Mouse (Mus musculus): Measurements from ENCODE around the gene Oas1f. TPM values are rescaled to one million over a fixed set of nuclear protein-coding genes. Genes with fewer than 3 reads are reported as not detected.
"Not testable (repeated sequence)": the region's sequence is repeated elsewhere in the genome, so short reads cannot be mapped to it uniquely, and the experiment has no call there.

The Oas1f gene
- total RNA-seq, 2 experiments from 2014 or later = not detected

DNA sequence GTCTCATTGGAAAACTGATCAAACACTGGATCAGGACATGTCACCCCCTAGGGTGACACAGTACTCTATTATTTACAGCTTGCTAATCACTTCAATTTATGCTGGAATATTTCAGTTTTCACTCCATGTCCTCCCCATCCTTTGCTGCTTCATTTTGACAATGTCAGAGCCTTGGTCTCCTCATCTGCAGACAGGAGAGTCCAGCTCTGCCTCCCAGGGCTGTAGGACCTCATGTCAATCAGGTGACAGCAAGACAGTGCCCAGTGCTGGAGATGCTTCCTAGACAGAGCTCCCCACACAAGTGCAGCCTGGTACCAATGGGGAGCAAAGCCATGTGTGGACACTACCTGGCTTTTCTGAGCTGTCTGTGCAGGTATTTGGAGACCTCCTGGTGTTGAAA, 51.6 kb downstream of the Oas1f start:
- DNase-seq (ENCODE audit: extremely low spot score in 1 of 2, low spot score in 2 of 2) = no peak
- intact Hi-C loops (cut with DNase I) = loop anchor here (2.0 kb wide), 1 partner anchor 20 kb away; no protein-coding TSS in a partner anchor

GRCm38 (mm10) chr5:120900666-120901065, 53.5 kb downstream of the Oas1f start:
- no peak for DNase-seq (ENCODE audit: extremely low spot score in 1 of 2, low spot score in 2 of 2)
- intact Hi-C loops (cut with DNase I) = loop anchor here (5.0 kb wide), 1 partner anchor 33 kb away; no protein-coding TSS in a partner anchor

DNA sequence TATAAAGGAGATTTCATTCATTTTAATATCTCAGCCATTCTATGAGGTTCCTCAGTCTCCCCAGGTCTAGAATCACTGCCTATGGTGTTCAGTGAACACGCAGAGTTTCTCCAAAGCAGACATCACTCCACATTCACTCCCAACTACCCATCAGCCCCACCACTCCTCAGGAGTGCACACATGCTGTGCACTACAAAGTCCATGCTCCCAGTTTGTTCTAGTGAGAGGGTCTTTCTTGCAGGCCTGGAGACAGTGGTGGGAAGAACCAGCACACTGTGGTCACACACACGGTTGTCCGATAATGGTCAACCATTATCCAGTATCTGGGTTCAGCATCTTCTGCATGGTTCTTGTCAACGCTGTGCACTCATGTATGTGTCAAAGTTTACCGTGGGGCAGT, 54.9 kb downstream of the Oas1f start:
- DNase-seq (ENCODE audit: extremely low spot score in 1 of 2, low spot score in 2 of 2) = no peak
- intact Hi-C loops (cut with DNase I) = loop anchor here (5.0 kb wide), 1 partner anchor 35 kb away; no protein-coding TSS in a partner anchor

DNA sequence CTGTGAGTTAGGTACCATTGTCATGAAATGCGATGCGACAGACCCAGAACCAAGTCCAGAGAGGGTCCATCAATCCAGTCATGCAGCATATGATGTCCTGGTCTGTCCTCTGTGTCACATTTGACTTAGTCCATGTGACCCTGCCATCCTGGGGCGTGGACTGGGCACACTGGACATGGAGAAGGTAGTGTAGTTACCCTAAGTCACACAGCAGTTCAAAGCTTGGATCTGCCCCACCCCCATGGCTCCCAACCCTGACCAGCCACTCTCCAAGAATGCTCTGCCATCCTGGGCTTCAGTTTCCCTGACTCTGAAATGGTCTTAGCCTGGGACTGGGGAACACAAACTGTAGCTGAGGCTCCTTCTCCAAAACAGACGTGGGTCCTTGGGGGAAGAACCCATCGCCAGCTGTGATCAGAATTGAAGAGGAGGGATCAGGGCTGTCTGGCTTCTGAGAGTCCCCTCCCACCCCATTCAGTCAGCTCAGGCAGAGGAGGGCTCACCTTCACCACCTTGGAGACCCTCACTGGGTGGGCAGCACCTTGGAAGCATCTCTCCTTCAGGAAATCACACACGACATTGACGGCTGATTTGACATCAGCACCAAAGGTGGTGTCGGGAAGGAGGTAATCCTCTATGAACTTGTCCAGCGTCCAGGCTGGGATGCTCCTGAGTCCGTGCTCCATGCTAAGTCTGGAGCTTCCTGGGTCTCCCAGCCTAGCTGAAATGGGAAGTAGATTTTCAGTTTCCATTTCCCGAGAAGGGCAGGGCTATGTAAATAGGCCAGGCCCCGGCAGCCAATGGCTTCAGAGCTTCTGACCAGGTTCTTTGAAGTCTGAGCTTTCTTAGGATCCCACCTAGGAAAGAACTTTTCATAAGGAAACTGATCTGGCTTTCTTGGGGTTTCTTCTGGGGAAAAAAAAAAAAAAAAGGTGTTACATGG, 59.9 kb downstream of the Oas1f start, which contains the start of gene Oas1a:
Oas1a (minus strand) TSS at position 731 of the 943 bp plus-strand sequence.
- DNase-seq (ENCODE audit: extremely low spot score in 1 of 2, low spot score in 2 of 2); intact Hi-C loops (cut with DNase I): not testable (repeated sequence)

Small RNA genes lying within 50 kb of the gene (microRNA-seq; reads per million reads assigned to microRNA genes)
- gene Gm22907 = not detected

Other genes starting within 250 kb of the Oas1f start
- gene Rita1, start 234.8 kb upstream of the Oas1f start, total RNA-seq (2021) = 10 to 100 TPM; 29.5 to 31.2 TPM
- 10 to 100 TPM; 47.5 to 48.8 TPM for gene Ddx54, start 234.6 kb upstream of the Oas1f start, total RNA-seq (2021)
- 1 to 10 TPM in 1 of 2 experiments, not detected in 1; 1.1 TPM for gene Cfap73, start 213.1 kb upstream of the Oas1f start, total RNA-seq (2021)
- gene Rasal1, start 198.6 kb upstream of the Oas1f start, total RNA-seq (2021) = 100 to 1,000 TPM; 107 to 122 TPM
- 10 to 100 TPM; 84.4 to 90.4 TPM for gene Dtx1, start 135.4 kb upstream of the Oas1f start, total RNA-seq (2021)
- gene Oas2, start 97.5 kb upstream of the Oas1f start, total RNA-seq (2021) = under 1 TPM in 1 of 2 experiments, not detected in 1; 0.28 TPM
- gene Oas3, start 69.7 kb upstream of the Oas1f start, total RNA-seq (2021) = under 1 TPM in 1 of 2 experiments, not detected in 1; 0.06 TPM
- not detected for gene Oas1e, start 51.8 kb upstream of the Oas1f start, total RNA-seq (2021)
- 1 to 10 TPM; 1.1 TPM for gene Oas1c, start 34.9 kb upstream of the Oas1f start, total RNA-seq (2021)
- gene Oas1h, start 14.1 kb downstream of the Oas1f start, total RNA-seq (2021) = not detected
- not detected for gene Oas1g, start 40.2 kb downstream of the Oas1f start, total RNA-seq (2021)
- under 1 TPM in 1 of 2 experiments, not detected in 1; 0.18 TPM for gene Oas1a, start 60.2 kb downstream of the Oas1f start, total RNA-seq (2021)
- gene Oas1d, start 67.2 kb downstream of the Oas1f start, total RNA-seq (2021) = not detected
- 100 to 1,000 TPM; 188 to 210 TPM for gene Rph3a, start 162.7 kb downstream of the Oas1f start, total RNA-seq (2021)